Mouse (Mus musculus): ENCODE results near the gene F830045P16Rik.

The F830045P16Rik gene

GRCm38 (mm10) chr2:129536377-129536776 lies at the start of gene F830045P16Rik:
Gene F830045P16Rik (minus strand): TSS chr2:129536602.
- DNase-seq (ENCODE audit: inconsistent ontology term): peak; percentile 9

- no peak for DNase-seq (ENCODE audit: inconsistent ontology term)
Observed at GRCm38 (mm10) chr2:129585904-129586514, 49.6 kb upstream of the F830045P16Rik start.

GRCm38 (mm10) chr2:129584905-129585304 lies 48.5 kb upstream of the F830045P16Rik start:
- no peak for DNase-seq (ENCODE audit: inconsistent ontology term)

GRCm38 (mm10) chr2:129582261-129582660 lies 45.9 kb upstream of the F830045P16Rik start:
- DNase-seq (ENCODE audit: inconsistent ontology term): no peak

- no peak for DNase-seq (ENCODE audit: inconsistent ontology term)
Observed at GRCm38 (mm10) chr2:129581826-129582225, 45.4 kb upstream of the F830045P16Rik start.

GRCm38 (mm10) chr2:129580656-129581055 lies 44.3 kb upstream of the F830045P16Rik start:
- DNase-seq (ENCODE audit: inconsistent ontology term): peak; percentile 45

GRCm38 (mm10) chr2:129576611-129577447 lies 40.4 kb upstream of the F830045P16Rik start:
- DNase-seq (ENCODE audit: inconsistent ontology term): no peak

- DNase-seq (ENCODE audit: inconsistent ontology term): no peak
Observed at GRCm38 (mm10) chr2:129575113-129575512, 38.7 kb upstream of the F830045P16Rik start.

GRCm38 (mm10) chr2:129574395-129575046 lies 38.1 kb upstream of the F830045P16Rik start:
- DNase-seq (ENCODE audit: inconsistent ontology term): peak; percentile 54

- DNase-seq (ENCODE audit: inconsistent ontology term): no peak
Observed at GRCm38 (mm10) chr2:129573701-129574273, 37.4 kb upstream of the F830045P16Rik start.

GRCm38 (mm10) chr2:129569556-129569955 lies 33.2 kb upstream of the F830045P16Rik start:
- DNase-seq (ENCODE audit: inconsistent ontology term): no peak

GRCm38 (mm10) chr2:129569120-129569519 lies 32.7 kb upstream of the F830045P16Rik start:
- DNase-seq (ENCODE audit: inconsistent ontology term): no peak

- DNase-seq (ENCODE audit: inconsistent ontology term): no peak
Observed at GRCm38 (mm10) chr2:129563944-129564709, 27.7 kb upstream of the F830045P16Rik start.

- DNase-seq (ENCODE audit: inconsistent ontology term): no peak
Observed at GRCm38 (mm10) chr2:129561796-129562195, 25.4 kb upstream of the F830045P16Rik start.

GRCm38 (mm10) chr2:129558875-129559219 lies 22.4 kb upstream of the F830045P16Rik start:
- DNase-seq (ENCODE audit: inconsistent ontology term): no peak

GRCm38 (mm10) chr2:129558008-129558874 lies 21.8 kb upstream of the F830045P16Rik start:
- peak; percentile 54 for DNase-seq (ENCODE audit: inconsistent ontology term)

- no peak for DNase-seq (ENCODE audit: inconsistent ontology term)
Observed at GRCm38 (mm10) chr2:129556081-129556480, 19.7 kb upstream of the F830045P16Rik start.

GRCm38 (mm10) chr2:129550781-129551180 lies 14.4 kb upstream of the F830045P16Rik start:
- no peak for DNase-seq (ENCODE audit: inconsistent ontology term)

GRCm38 (mm10) chr2:129549537-129550135 lies 13.2 kb upstream of the F830045P16Rik start:
- DNase-seq (ENCODE audit: inconsistent ontology term): no peak

GRCm38 (mm10) chr2:129546772-129547171 lies 10.4 kb upstream of the F830045P16Rik start:
- DNase-seq (ENCODE audit: inconsistent ontology term): peak; percentile 36
